Mouse (Mus musculus): ENCODE measurements around the gene Ercc1. TPM values are rescaled to one million over a fixed set of nuclear protein-coding genes. Genes with fewer than 3 reads are reported as not detected.

The Ercc1 gene
- total RNA-seq, 2 experiments from 2014 or later: 51.7 to 51.9 TPM

GRCm38 (mm10) chr7:19304501-19305412, 39.8 kb upstream of the Ercc1 start:
- no peak for DNase-seq (ENCODE audit: low spot score in 2 of 2)
- TF ChIP-seq CTCF (conservative IDR thresholded peaks at IDR 0.05): no peak
- no peak overlapping the region for H3K27ac ChIP-seq
- H3K4me3 ChIP-seq: peak overlapping the region; percentile 33

GRCm38 (mm10) chr7:19305413-19305735, 39.2 kb upstream of the Ercc1 start:
- no peak for TF ChIP-seq CTCF (conservative IDR thresholded peaks at IDR 0.05)
- no peak for DNase-seq (ENCODE audit: low spot score in 2 of 2)

GRCm38 (mm10) chr7:19305796-19306765, 38.5 kb upstream of the Ercc1 start:
- TF ChIP-seq CTCF (conservative IDR thresholded peaks at IDR 0.05): no peak
- no peak for DNase-seq (ENCODE audit: low spot score in 2 of 2)

More at GRCm38 (mm10) chr7:19305413-19305735, 39.2 kb upstream of the Ercc1 start:
- Histone ChIP-seq H3K27ac (no peak overlapping the region), H3K4me3 (no peak overlapping the region)

GRCm38 (mm10) chr7:19306819-19307738, 37.5 kb upstream of the Ercc1 start:
- peak overlapping the region; percentile 63 for H3K4me3 ChIP-seq
- DNase-seq (ENCODE audit: low spot score in 2 of 2): no peak
- TF ChIP-seq CTCF (conservative IDR thresholded peaks at IDR 0.05): no peak
- peak overlapping the region; percentile 98; the same call in 1 of the 2 replicates for H3K27ac ChIP-seq

More at GRCm38 (mm10) chr7:19305796-19306765, 38.5 kb upstream of the Ercc1 start:
- H3K27ac ChIP-seq: no peak overlapping the region
- H3K4me3 ChIP-seq: no peak overlapping the region

DNA sequence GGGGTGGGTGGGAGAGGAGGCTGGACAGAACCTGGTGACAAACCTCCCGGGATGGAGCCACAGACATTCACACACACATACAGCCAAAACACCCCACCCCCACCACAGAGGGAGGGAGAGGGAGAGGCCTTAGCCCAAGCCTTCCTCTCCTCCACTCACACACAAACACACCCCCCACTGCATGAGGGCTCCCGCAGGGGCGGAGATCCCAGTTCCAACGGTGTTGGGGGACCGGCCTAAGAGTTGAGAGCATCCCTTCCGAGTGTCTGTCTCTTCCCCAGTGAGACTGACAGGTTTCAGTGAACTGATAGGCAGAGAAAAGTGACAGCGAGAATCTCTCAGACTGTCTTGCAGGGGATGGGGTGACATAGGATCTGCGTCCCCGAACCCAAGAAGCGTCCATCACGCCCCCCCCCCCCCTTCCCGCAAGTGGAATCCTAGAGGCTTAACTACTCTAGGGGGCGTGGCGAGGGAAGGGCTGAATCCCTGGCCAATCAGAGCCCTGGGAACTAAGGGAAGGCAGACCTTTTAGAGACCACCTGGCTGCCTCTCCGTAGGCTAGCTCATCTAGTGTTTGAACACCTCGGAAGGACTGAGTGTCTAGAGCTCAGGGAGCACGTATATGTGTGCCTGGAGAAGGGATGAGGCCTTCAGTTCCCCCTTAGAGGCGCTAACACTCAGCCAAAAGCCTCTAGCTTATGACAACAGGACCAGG, 36.7 kb upstream of the Ercc1 start:
- H3K27ac ChIP-seq: peak overlapping the region; percentile 98
- peak; percentile 78 to 83 for DNase-seq (ENCODE audit: low spot score in 2 of 2)
- H3K4me3 ChIP-seq: peak overlapping the region; percentile 63
- TF ChIP-seq CTCF (conservative IDR thresholded peaks at IDR 0.05): no peak

DNA sequence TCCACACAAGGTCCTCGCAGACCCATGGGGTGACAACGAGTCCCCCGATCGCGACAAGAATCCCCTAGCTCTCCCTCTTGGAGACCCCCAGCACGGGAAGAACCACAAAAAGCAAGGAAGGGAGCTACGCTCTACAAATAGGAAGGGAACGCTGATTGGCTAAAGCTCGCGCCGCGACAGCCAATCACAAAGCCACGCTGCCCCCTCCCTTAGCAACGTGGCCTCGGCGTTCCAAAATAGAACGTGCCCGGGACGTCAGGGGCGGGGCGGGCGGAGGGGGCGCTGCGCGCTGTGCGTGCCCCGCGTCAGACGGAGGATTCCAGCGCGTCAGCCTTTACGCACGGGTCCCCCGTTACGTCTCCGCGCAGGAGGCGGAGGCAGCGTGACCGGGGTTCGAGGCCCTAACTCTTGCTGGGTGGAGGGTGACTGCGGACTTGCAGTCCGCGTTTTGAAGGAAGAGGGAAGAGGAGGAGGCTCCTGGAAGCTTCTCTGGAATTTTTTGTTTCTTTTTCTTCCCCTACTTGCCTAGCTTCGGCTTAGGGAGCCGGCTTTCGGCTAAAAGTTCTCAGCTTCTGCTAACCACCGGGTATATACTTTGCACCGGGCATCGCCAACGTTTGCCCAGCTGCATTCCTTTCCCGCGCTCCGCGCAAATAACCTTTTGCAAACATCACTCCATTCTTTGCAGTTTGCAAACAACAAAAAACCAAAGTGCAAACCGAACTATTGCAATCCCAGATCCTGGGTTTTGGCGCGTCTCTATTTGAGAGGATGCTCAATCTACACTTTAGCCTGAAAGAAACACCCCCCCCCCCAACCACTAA, 35.9 kb upstream of the Ercc1 start:
- Histone ChIP-seq H3K27ac (peak overlapping the region; percentile 98), H3K4me3 (peak overlapping the region; percentile 63)
- DNase-seq (ENCODE audit: low spot score in 2 of 2): peak; percentile 96 to 97
- TF ChIP-seq CTCF (conservative IDR thresholded peaks at IDR 0.05): peak; percentile 41

GRCm38 (mm10) chr7:19309278-19309883, 35.2 kb upstream of the Ercc1 start:
- TF ChIP-seq CTCF (conservative IDR thresholded peaks at IDR 0.05): no peak
- Histone ChIP-seq H3K27ac (no peak overlapping the region; the same call in 1 of the 2 replicates), H3K4me3 (peak overlapping the region; percentile 63)
- DNase-seq (ENCODE audit: low spot score in 2 of 2): no peak

GRCm38 (mm10) chr7:19309884-19310641, 34.5 kb upstream of the Ercc1 start, which contains the start of gene Fosb:
Fosb (minus strand) TSS chr7:19310051.
- peak within 1 kb of the TSS; percentile 98 for H3K27ac ChIP-seq
- DNase-seq (ENCODE audit: low spot score in 2 of 2): peak; percentile 95 to 96

DNA sequence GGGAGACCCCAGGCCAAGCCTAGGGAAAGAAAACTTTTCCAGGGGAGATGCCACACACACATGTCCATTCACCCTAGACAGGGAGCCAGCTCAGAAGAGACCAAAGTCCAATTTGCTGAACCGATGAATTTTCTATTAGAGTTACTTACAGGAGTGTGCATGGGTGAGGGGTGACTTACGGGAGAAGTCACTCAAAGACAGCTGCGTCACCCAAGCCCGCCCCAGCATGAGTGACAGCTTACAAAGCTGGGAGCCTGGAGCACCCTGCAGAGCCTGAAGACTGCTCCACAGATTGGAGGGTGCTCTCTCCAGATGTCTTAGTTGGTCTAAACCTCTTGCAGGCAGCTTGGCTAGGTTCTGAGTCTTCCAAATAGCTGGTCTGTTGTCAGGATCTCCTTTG, 32.6 kb upstream of the Ercc1 start:
- TF ChIP-seq CTCF (conservative IDR thresholded peaks at IDR 0.05): no peak
- no peak overlapping the region for H3K4me3 ChIP-seq
- no peak overlapping the region for H3K27ac ChIP-seq
- no peak for DNase-seq (ENCODE audit: low spot score in 2 of 2)

More at GRCm38 (mm10) chr7:19309884-19310641, 34.5 kb upstream of the Ercc1 start, which contains the start of gene Fosb:
- H3K4me3 ChIP-seq: peak within 1 kb of the TSS; percentile 63
- TF ChIP-seq CTCF (conservative IDR thresholded peaks at IDR 0.05): peak; percentile 73
